Mouse (Mus musculus) gastrocnemius, adult 2 months (tissue): ENCODE results near the gene Jag2. TPM values are rescaled to one million over a fixed set of nuclear protein-coding genes. Genes with fewer than 3 reads are reported as not detected.

Source experiments
- DNase-seq: peaks from one replicate; pipeline ENCODE4 v3.0.0; 2022
- H3K27ac ChIP-seq: fragments of 200-600 bp; 2 replicates; pipeline ENCODE4 v1.8.1; 2022; ENCODE audit warnings: mild to moderate bottlenecking
- H3K4me3 ChIP-seq: fragments of 200-600 bp; 2 replicates; pipeline ENCODE4 v1.8.1; 2022; ENCODE audit warnings: mild to moderate bottlenecking, moderate library complexity
- CTCF ChIP-seq: fragments of 200-600 bp; IDR thresholded peaks from 2 replicates; pipeline ENCODE4 v1.8.1; 2022; ENCODE audit warnings: antibody characterized with exemption, mild to moderate bottlenecking, moderate library complexity
- intact Hi-C: fragments of 180-260 bp; cut with DNase I; formaldehyde crosslinking; loops from one replicate; pipeline ENCODE4 v1.15.1; 2025
- microRNA-seq: library from miRNA; unstranded; fragments of <30 nt; microRNA quantifications from one replicate; pipeline ENCODE4 v1.2.0, GENCODE M21; 2021
- total RNA-seq, 2 experiments: library from RNA; stranded (reverse); gene quantifications; 2 replicates each; pipeline ENCODE4 v1.2.3; 2021

The Jag2 gene
- total RNA-seq, 2 experiments from 2014 or later: 20.3 to 30.2 TPM

GRCm38 (mm10) chr12:112871272-112871671 lies 58.3 kb downstream of the Jag2 start:
- H3K4me3 ChIP-seq: no peak overlapping the region
- no peak for TF ChIP-seq CTCF
- no peak overlapping the region for H3K27ac ChIP-seq
- intact Hi-C loops: loop anchor here (10.0 kb wide), 1 partner anchor 234 kb away; no protein-coding TSS in a partner anchor
- DNase-seq: no peak

GRCm38 (mm10) chr12:112870775-112871174 lies 58.8 kb downstream of the Jag2 start:
- TF ChIP-seq CTCF: no peak
- intact Hi-C loops: loop anchor here (10.0 kb wide), 1 partner anchor 234 kb away; no protein-coding TSS in a partner anchor
- DNase-seq: no peak
- H3K27ac ChIP-seq: no peak overlapping the region
- no peak overlapping the region for H3K4me3 ChIP-seq

DNA sequence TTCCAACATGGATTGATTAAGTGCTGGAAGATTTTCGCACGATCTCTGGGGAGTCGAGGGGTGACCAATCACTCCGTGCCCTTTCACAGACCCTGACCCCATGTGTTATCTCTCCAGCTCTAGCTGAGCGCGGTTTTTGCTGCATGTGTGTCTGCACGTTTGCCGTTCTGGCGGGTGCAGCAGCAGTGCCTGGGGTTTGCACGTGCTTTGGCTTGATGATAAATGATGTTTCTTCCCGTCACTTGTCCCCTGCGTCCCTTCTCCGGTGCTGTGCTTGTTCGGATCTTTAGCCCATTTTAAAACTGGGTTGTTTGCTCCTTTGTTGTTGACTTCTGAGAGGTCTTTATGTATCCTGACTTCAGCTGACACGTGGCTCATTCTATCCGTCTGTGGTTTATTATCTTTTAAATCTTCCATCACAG lies 59.8 kb downstream of the Jag2 start:
- Histone ChIP-seq H3K4me3 (no peak overlapping the region), H3K27ac (no peak overlapping the region)
- intact Hi-C loops: loop anchor here (10.0 kb wide), 1 partner anchor 235 kb away; no protein-coding TSS in a partner anchor
- TF ChIP-seq CTCF: no peak
- DNase-seq: no peak

- Histone ChIP-seq H3K27ac (no peak within 1 kb of the TSS), H3K4me3 (no peak within 1 kb of the TSS)
- TF ChIP-seq CTCF: no peak
- DNase-seq: no peak
- intact Hi-C loops: no loop called here
These were observed 61.1 kb downstream of the Jag2 start, which contains the start of gene Gpr132 for GRCm38 (mm10) chr12:112868178-112869087. Gene Gpr132 (minus strand): TSS chr12:112868228.

DNA sequence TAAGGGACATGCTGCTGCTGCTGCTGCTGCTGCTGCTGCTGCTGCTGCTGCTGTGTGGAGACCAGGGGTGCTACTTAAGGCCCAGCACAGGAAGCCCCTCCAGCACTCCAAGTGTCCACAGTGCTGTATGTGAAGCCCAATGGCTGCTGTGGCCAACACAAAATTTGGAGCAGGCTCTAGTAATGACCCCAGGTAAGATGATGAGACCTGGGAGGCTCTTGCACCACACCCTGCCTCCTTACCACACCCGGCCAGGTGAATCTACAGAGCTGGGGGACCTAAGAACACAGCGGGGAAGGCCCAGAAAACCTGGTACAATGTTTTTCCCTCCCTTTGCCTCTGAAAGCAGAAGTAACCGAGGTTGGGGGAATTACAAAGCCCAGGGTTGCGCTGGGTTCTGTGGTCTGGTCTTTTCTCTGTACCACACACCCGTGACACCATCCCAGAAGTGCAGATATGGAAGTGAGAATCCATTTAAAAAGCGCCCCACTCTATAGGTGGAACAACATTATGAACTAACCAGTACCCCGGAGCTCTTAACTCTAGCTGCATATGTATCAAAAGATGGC lies 62.4 kb downstream of the Jag2 start:
- intact Hi-C loops: no loop called here
- H3K4me3 ChIP-seq: no peak overlapping the region
- DNase-seq: no peak
- TF ChIP-seq CTCF: no peak
- no peak overlapping the region for H3K27ac ChIP-seq

- TF ChIP-seq CTCF: no peak
- H3K27ac ChIP-seq: no peak overlapping the region
- intact Hi-C loops: no loop called here
- no peak overlapping the region for H3K4me3 ChIP-seq
- DNase-seq: no peak
These were observed 63.0 kb downstream of the Jag2 start for GRCm38 (mm10) chr12:112866467-112867080.

- Histone ChIP-seq H3K4me3 (no peak overlapping the region), H3K27ac (no peak overlapping the region)
- intact Hi-C loops: no loop called here
- DNase-seq: no peak
- TF ChIP-seq CTCF: no peak
These were observed 64.8 kb downstream of the Jag2 start for GRCm38 (mm10) chr12:112864804-112865203.

- no peak for DNase-seq
- intact Hi-C loops: no loop called here
- TF ChIP-seq CTCF: no peak
- no peak overlapping the region for H3K27ac ChIP-seq
- H3K4me3 ChIP-seq: no peak overlapping the region
These were observed 67.7 kb downstream of the Jag2 start for GRCm38 (mm10) chr12:112861911-112862321.

DNA sequence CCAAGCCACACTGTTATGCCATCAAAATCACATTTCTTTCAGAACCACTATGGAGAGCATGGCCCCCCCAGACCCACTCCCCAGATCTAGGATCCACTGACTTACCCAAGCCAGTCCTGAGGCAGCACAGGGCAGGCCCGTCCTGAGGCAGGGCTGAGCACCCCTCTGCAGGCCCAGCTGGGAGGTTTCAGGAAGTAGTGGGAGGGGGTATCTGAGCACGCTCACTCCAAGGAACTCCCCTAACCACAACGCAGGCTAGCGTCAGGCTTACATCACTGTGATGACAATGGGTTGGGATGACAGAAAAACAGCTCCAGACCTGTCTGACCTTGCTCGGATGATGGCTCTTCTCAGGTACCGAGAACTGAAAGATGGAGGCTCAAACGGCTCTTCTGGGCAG lies 68.8 kb downstream of the Jag2 start:
- no peak for TF ChIP-seq CTCF
- Histone ChIP-seq H3K27ac (no peak overlapping the region), H3K4me3 (peak overlapping the region; percentile 5; the same call in 1 of the 2 replicates)
- intact Hi-C loops: no loop called here
- DNase-seq: peak; percentile 27

DNA sequence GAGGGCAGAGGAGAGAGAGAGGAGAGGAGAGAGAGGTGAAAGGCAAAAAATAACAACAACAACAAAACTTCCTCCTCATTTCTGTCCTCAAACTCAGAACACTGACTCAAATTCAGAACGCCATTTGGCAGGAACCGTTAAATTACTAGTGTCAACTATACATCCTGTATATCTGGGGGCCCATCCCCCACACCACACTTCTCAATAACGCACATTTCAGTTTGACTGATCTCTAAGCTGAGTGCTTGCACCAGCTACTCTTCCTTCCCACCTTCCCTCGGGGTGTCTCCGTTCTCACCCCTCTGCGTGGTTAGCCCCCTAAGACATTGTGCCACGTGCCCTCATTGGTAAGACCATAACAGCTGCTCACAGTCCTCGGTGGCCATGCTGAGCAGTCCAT lies 69.6 kb downstream of the Jag2 start:
- Histone ChIP-seq H3K27ac (no peak overlapping the region), H3K4me3 (peak overlapping the region; percentile 5)
- TF ChIP-seq CTCF: no peak
- intact Hi-C loops: no loop called here
- DNase-seq: no peak

DNA sequence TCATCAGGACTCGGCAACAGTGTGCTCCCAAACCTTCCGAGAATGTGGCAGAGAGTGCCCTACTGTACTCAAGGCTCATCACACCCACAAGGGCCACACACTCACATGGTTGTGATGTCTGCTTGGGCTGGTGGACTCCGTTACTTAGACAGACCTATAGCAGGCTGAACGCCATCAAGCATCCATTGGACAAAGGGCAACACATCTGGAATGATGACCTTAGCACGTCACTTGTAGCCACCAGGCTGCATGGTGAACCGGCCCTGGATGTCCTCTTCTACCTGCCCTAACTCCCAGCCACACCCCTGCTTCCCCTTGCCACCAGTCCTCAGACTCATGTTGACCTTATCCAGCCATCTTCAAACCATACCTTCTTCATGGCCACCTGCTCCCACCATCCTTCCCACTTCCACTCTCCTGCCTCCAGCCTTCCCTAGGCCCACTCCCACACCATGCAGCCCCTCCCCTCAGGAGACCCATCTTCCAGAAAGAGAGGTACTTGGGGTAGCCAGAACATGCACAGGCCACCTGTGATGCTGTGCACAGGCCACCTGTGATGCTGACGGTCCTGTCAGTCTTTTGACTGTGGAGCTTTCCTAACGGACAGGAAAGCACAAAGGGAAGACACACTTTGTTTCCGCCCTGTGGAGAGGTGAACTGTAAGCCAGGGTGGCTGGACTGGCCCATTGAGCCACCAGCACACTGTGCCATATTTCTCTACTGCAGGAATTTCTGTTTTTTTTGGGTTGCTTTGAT lies 70.8 kb downstream of the Jag2 start:
- no peak for TF ChIP-seq CTCF
- Histone ChIP-seq H3K4me3 (no peak overlapping the region), H3K27ac (no peak overlapping the region)
- no peak for DNase-seq
- intact Hi-C loops: no loop called here

Small RNAs within 50 kb of the gene (microRNA-seq; reads per million reads assigned to microRNA genes)
- gene Mir6941: not detected

Other genes with a start within 250 kb of the Jag2 start
- 10 to 100 TPM in 1 of 2 experiments, 1 to 10 TPM in 1; 9.8 to 13.6 TPM for gene Cep170b, start 209.3 kb downstream of the Jag2 start, total RNA-seq
- 1 to 10 TPM; 1.7 to 4.0 TPM for gene Pld4, start 169.1 kb downstream of the Jag2 start, total RNA-seq
- gene Ahnak2, start 127.1 kb downstream of the Jag2 start, total RNA-seq: 1 to 10 TPM; 5.0 to 8.5 TPM
- under 1 TPM; 0.20 to 0.36 TPM for gene Clba1, start 120.8 kb downstream of the Jag2 start, total RNA-seq
- 1 to 10 TPM; 3.0 to 3.1 TPM for gene Cdca4, start 100.4 kb downstream of the Jag2 start, total RNA-seq
- under 1 TPM in 1 of 2 experiments, not detected in 1; 0.14 TPM for gene Gpr132, start 61.5 kb downstream of the Jag2 start, total RNA-seq
- 1 to 10 TPM; 5.4 to 7.9 TPM for gene Nudt14, start 12.3 kb upstream of the Jag2 start, total RNA-seq
- 10 to 100 TPM; 13.3 to 20.6 TPM for gene Btbd6, start 46.7 kb upstream of the Jag2 start, total RNA-seq
- 10 to 100 TPM; 20.8 to 21.5 TPM for gene Brf1, start 70.9 kb upstream of the Jag2 start, total RNA-seq
- gene Pacs2, start 84.7 kb upstream of the Jag2 start, total RNA-seq: 10 to 100 TPM; 35.9 to 41.0 TPM
- gene Tex22, start 144.7 kb upstream of the Jag2 start, total RNA-seq: not detected
- gene Mta1, start 168.5 kb upstream of the Jag2 start, total RNA-seq: 10 to 100 TPM; 36.2 to 41.5 TPM
- gene Crip2, start 210.5 kb upstream of the Jag2 start, total RNA-seq: 10 to 100 TPM; 32.4 to 41.1 TPM
- gene Crip1, start 216.5 kb upstream of the Jag2 start, total RNA-seq: 100 to 1,000 TPM in 1 of 2 experiments, 10 to 100 TPM in 1; 71.2 to 113 TPM
- gene Tedc1, start 226.6 kb upstream of the Jag2 start, total RNA-seq: not detected